Mouse (Mus musculus) erythroblast, embryonic 14.5 days (primary cell): ENCODE results near the gene Gm28729.

Experiments
- GATA1 ChIP-seq: IDR thresholded peaks from 2 replicates; pipeline ENCODE4 v1.6.1; 2012; ENCODE audit warnings: low read length, inconsistent platforms, mixed read lengths
- TAL1 ChIP-seq: IDR thresholded peaks from 3 replicates; pipeline ENCODE4 v1.6.1; 2012; ENCODE audit warnings: low read length, inconsistent platforms, mixed read lengths

DNA sequence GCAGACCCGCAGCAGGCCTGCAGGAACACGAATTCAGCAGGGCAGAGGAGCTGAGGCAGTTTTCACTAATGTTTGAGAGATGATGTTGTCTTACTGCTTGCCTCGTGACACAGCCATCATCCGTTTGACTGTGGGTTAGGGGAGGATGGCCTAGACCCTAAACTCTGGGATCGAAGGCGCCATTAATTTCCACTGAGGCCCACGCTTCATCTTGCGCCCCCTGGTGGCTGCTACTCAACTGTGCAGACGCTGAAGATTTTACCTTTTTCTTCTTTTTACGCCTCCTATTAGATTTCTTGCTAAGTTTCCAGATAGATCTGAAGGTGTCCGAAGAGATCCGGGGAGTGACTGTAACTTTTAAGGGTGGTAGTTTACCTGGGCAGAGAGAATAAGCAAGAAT lies 33.3 kb downstream of the Gm28729 start:
- TF ChIP-seq GATA1: no peak
- TF ChIP-seq TAL1: no peak
